Mouse (Mus musculus) brown adipose tissue, adult 24 weeks (tissue): ENCODE measurements at regions not wholly inside any gene's neighbourhood (a gene's known extent, or its start where the extent isn't known, plus 50 kb on each side); places are given as distances from the start of the nearest gene placed in this dataset.

Source experiments
- H3K27ac ChIP-seq: fragments of 200-500 bp; replicated peaks from 2 replicates; pipeline ENCODE4 v1.5.1; 2012; ENCODE audit warnings: low read depth, mild to moderate bottlenecking, low read length
- H3K4me1 ChIP-seq: fragments of 200-500 bp; 2 replicates; pipeline ENCODE4 v1.6.1; 2012; ENCODE audit warnings: low read length, mixed read lengths; ENCODE audit not compliant: control insufficient read depth, insufficient read depth, insufficient read length
- H3K4me3 ChIP-seq: fragments of 200-500 bp; 2 replicates; pipeline ENCODE4 v1.5.1; 2012; ENCODE audit warnings: low read depth, mild to moderate bottlenecking, low read length, moderate library complexity; ENCODE audit not compliant: insufficient read depth

- Histone ChIP-seq H3K4me3 (no peak overlapping the region), H3K4me1 (peaks cover 5% of the 10 kb centered on the region), H3K27ac (no peak overlapping the region)
Measured at GRCm38 (mm10) chr3:65891594-65891993, 66.5 kb downstream of the Ccnl1 start.

GRCm38 (mm10) chr3:65891139-65891538, 66.9 kb downstream of the Ccnl1 start:
- Histone ChIP-seq H3K27ac (no peak overlapping the region), H3K4me1 (peaks cover 5% of the 10 kb centered on the region), H3K4me3 (no peak overlapping the region)

- no peak overlapping the region for H3K4me3 ChIP-seq
- peak overlapping the region; percentile 58; the same call in 1 of the 2 replicates for H3K27ac ChIP-seq
- H3K4me1 ChIP-seq: peaks cover 5% of the 10 kb centered on the region
Measured at GRCm38 (mm10) chr3:65888921-65889320, 69.1 kb downstream of the Ccnl1 start.

- Histone ChIP-seq H3K27ac (no peak overlapping the region), H3K4me3 (no peak overlapping the region)
Measured at GRCm38 (mm10) chr3:65884571-65885011, 73.5 kb downstream of the Ccnl1 start.

GRCm38 (mm10) chr3:65882123-65882522, 75.9 kb downstream of the Ccnl1 start:
- Histone ChIP-seq H3K27ac (no peak overlapping the region), H3K4me1 (no peaks in the 10 kb centered on the region), H3K4me3 (no peak overlapping the region)

More at GRCm38 (mm10) chr3:65884571-65885011, 73.5 kb downstream of the Ccnl1 start:
- peaks cover 5% of the 10 kb centered on the region for H3K4me1 ChIP-seq
